Mouse (Mus musculus): ENCODE measurements around the gene Psmd6.

Gene Psmd6

GRCm38 (mm10) chr14:14120230-14121096 is at the start of gene Psmd6:
TSS of gene Psmd6 (minus strand) at chr14:14120984.
- peak; percentile 86 for DNase-seq (ENCODE audit: extremely low spot score)

GRCm38 (mm10) chr14:14110710-14111109 is 10.1 kb downstream of the Psmd6 start:
- DNase-seq (ENCODE audit: extremely low spot score): no peak

- no peak for DNase-seq (ENCODE audit: extremely low spot score)
Measured at GRCm38 (mm10) chr14:14104930-14105318, 15.9 kb downstream of the Psmd6 start.

- DNase-seq (ENCODE audit: extremely low spot score): no peak
Measured at GRCm38 (mm10) chr14:14104213-14104929, 16.4 kb downstream of the Psmd6 start.

GRCm38 (mm10) chr14:14101296-14101695 is 19.5 kb downstream of the Psmd6 start:
- DNase-seq (ENCODE audit: extremely low spot score): no peak

GRCm38 (mm10) chr14:14100773-14101280 is 20.0 kb downstream of the Psmd6 start:
- DNase-seq (ENCODE audit: extremely low spot score): no peak

- peak; percentile 80 for DNase-seq (ENCODE audit: extremely low spot score)
Measured at GRCm38 (mm10) chr14:14098330-14098980, 22.3 kb downstream of the Psmd6 start.

- no peak for DNase-seq (ENCODE audit: extremely low spot score)
Measured at GRCm38 (mm10) chr14:14090571-14090970, 30.2 kb downstream of the Psmd6 start.

- no peak for DNase-seq (ENCODE audit: extremely low spot score)
Measured at GRCm38 (mm10) chr14:14088016-14088791, 32.6 kb downstream of the Psmd6 start.

GRCm38 (mm10) chr14:14087348-14087747 is 33.4 kb downstream of the Psmd6 start:
- no peak for DNase-seq (ENCODE audit: extremely low spot score)

GRCm38 (mm10) chr14:14086711-14087263 is 34.0 kb downstream of the Psmd6 start:
- no peak for DNase-seq (ENCODE audit: extremely low spot score)

GRCm38 (mm10) chr14:14083811-14084210 is 37.0 kb downstream of the Psmd6 start:
- DNase-seq (ENCODE audit: extremely low spot score): no peak

- DNase-seq (ENCODE audit: extremely low spot score): no peak
Measured at GRCm38 (mm10) chr14:14080604-14081194, 40.1 kb downstream of the Psmd6 start.

- DNase-seq (ENCODE audit: extremely low spot score): no peak
Measured at GRCm38 (mm10) chr14:14071456-14071855, 49.3 kb downstream of the Psmd6 start.

GRCm38 (mm10) chr14:14070541-14071315 is 50.1 kb downstream of the Psmd6 start:
- peak; percentile 38 for DNase-seq (ENCODE audit: extremely low spot score)

GRCm38 (mm10) chr14:14068553-14068952 is 52.2 kb downstream of the Psmd6 start:
- DNase-seq (ENCODE audit: extremely low spot score): no peak

GRCm38 (mm10) chr14:14067648-14068472 is 52.9 kb downstream of the Psmd6 start:
- peak; percentile 50 for DNase-seq (ENCODE audit: extremely low spot score)

- DNase-seq (ENCODE audit: extremely low spot score): no peak
Measured at GRCm38 (mm10) chr14:14066241-14066640, 54.5 kb downstream of the Psmd6 start.

- DNase-seq (ENCODE audit: extremely low spot score): no peak
Measured at GRCm38 (mm10) chr14:14065142-14065498, 55.7 kb downstream of the Psmd6 start.
